Mouse (Mus musculus): ENCODE measurements around the gene Celsr2. TPM values are rescaled to one million over a fixed set of nuclear protein-coding genes. Genes with fewer than 3 reads are reported as not detected.
A peak's percentile ranks its signal among the peaks of the same experiment; 100 is the strongest.

Gene Celsr2
- polyA plus RNA-seq, 1 experiment from 2014 or later: 49.1 TPM

DNA sequence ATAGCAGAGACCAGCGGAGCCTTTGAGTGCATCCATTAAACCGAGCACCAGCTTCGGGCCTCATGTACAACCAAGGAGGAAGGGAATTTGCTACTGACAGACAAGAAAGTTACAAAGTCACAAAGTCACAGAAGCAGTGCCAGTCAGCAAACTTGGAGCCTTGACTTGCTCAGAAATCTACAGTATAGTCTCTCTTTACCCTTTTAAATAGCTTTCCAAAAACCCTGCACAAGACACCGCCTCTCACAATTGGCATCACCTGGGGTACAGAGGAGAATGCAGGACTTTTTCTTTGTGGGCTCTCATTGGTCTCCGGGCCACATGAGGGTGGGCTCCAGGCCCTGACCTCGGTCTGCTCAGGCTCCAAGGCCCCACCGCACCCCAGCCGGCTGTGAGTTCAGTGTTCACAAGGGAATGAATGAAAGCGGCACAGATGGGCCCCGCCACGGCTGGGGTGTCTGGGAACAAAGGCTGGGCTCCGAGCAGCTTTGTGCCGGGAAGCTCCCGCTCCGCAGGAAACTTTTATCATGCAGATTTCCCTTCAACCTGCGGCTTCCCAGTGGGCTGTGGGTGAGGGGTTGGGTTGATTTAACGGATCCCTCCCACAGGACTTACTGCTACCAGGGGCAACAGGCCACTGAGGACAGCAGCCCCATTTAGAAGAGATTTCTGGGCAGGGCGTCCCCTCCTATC lies 18.0 kb upstream of the Celsr2 start:
- ATAC-seq (replicated peaks): peak; percentile 83
- WGBS: 7% methylated on average over 18 of the region's 18 CpGs
- Histone ChIP-seq H3K4me2 (replicated peaks) (peak overlapping the region; percentile 19), H3K9ac (replicated peaks) (peak overlapping the region; percentile 30), H3K27ac (replicated peaks) (peak overlapping the region; percentile 90), H3K4me3 (no peak overlapping the region), H3K27me3 (no peaks in the 10 kb centered on the region), H3K4me1 (peaks cover 36% of the 10 kb centered on the region), H3K36me3 (peaks cover 52% of the 10 kb centered on the region), H3K9me3 (no peaks in the 10 kb centered on the region)

- Histone ChIP-seq H3K4me3 (no peak overlapping the region), H3K9me3 (no peaks in the 10 kb centered on the region), H3K4me2 (replicated peaks) (0 out of 2 replicates have a peak overlapping the region, but pooled peaks have one; percentile 19), H3K9ac (replicated peaks) (peak overlapping the region; percentile 30), H3K4me1 (peaks cover 36% of the 10 kb centered on the region), H3K36me3 (peaks cover 59% of the 10 kb centered on the region), H3K27me3 (no peaks in the 10 kb centered on the region), H3K27ac (replicated peaks) (peak overlapping the region; percentile 90)
- peak; percentile 79 for ATAC-seq (replicated peaks)
- 6% methylated on average over 13 of the region's 13 CpGs for WGBS
Measured at GRCm38 (mm10) chr3:108432542-108433187, 17.3 kb upstream of the Celsr2 start.

DNA sequence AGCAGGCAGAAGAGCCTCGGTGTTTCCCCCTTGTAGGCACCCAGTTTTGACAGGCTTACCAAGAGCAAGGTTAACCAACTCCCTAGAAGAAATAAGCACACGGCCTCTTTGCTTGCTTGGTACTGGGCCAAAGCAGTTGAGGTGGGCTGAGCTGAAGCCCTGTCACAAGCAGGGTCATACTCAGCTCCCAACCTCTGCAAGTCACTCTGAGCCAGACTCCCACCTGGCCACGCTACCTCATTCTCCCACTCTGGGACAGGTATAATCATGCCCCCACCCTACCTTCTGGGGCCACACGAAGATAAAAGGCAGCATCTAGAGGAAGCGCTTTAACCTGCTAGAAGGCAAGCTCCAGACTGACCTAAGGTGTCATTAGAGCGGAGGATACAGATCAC lies 10.3 kb upstream of the Celsr2 start:
- no peak overlapping the region; the same call in 1 of the 2 replicates for H3K9ac ChIP-seq (replicated peaks)
- ATAC-seq (replicated peaks): 0 out of 2 replicates have a peak, but pooled peaks have one; percentile 3
- no peaks in the 10 kb centered on the region for H3K9me3 ChIP-seq
- peak overlapping the region; percentile 80 for H3K27ac ChIP-seq (replicated peaks)
- WGBS: 70% methylated on average over 6 of the region's 6 CpGs
- no peaks in the 10 kb centered on the region for H3K27me3 ChIP-seq
- peaks cover 32% of the 10 kb centered on the region for H3K4me1 ChIP-seq
- no peak overlapping the region for H3K4me2 ChIP-seq (replicated peaks)
- peaks cover 48% of the 10 kb centered on the region for H3K36me3 ChIP-seq
- H3K4me3 ChIP-seq: no peak overlapping the region

DNA sequence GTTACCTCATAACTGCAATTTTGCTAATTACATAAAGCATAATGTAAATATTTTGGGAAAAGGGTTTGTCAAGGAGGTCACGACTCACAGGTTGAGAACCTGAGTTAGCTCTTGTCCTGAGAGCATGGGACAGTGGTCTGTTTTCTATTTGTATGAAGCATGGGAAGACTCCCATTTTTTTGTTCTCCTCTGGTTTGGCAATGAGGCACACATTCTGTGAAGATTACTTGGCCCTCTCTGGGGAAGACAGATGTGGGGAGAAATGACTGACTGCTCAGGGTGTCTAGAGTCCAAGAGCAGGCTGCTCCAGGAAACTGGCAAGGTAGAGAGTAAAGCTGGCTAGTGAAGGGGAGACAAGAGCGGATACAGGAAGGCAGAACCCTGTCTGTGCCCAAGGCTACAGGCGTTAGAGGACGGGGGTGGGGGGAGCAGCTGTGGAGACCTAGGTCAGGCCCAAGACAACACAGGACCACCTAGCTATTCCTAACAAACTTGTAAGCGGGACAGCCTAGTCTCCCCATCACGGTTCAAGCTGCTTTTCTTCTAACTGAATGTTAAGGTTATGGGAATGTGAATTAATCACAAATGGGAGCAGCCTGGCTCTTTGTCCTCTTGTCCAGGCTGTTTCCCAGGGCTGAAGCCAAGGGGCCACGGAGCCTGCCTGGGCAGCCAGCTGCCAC lies 9.7 kb upstream of the Celsr2 start:
- Histone ChIP-seq H3K36me3 (peaks cover 46% of the 10 kb centered on the region), H3K4me3 (no peak overlapping the region), H3K4me1 (peaks cover 32% of the 10 kb centered on the region), H3K27me3 (no peaks in the 10 kb centered on the region), H3K9me3 (no peaks in the 10 kb centered on the region), H3K9ac (replicated peaks) (no peak overlapping the region; the same call in 1 of the 2 replicates), H3K27ac (replicated peaks) (peak overlapping the region; percentile 80), H3K4me2 (replicated peaks) (no peak overlapping the region)
- ATAC-seq (replicated peaks): no peak
- WGBS: 49% methylated on average over 7 of the region's 7 CpGs

DNA sequence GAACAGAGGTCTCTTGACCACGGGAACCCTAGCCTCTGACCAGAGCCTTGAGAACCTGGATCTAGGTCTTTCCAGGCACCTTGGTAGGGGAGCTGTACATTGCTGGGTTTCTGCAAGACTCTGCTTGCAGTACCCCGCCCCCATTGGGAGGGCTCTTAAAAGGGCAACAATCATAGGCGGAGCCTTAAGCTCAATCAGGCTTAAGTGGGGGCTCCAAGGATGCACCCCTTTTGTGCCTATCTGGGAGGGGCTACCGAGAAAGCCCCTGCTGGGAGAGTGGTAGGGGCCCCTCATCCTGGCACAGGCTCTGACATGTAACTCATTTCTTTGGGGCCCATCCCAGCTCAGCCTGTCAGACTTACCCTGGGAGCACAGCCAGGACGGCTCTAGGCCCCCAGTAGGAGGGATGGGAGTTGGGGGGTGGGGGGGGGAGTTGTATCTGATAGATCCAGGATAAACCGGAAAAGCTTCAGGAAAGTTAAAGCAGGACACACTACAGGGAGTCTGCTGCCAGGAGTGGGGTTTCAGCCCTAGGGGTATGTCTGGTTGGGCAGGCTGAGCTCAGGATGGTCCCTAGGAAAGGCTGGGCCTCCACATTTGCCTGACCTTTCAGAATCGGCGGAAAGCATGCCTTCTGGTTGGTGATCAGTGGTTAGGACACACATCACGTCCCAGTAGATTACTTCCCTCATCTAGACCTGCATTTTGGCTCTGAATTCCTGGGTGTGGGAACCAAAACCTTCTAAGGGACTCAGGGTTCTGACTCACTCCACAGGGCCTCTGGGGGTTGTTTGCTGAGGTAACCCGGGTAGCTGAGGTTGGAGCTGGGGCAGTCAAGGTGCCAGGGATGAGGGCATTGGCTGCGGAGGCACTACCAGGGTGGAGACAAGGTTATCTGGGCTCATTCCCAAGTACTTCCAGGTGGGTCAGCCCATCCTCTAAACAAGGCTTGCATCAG lies 8.8 kb upstream of the Celsr2 start:
- Histone ChIP-seq H3K27ac (replicated peaks) (peak overlapping the region; percentile 80), H3K9ac (replicated peaks) (peak overlapping the region; percentile 41), H3K4me2 (replicated peaks) (peak overlapping the region; percentile 48), H3K27me3 (no peaks in the 10 kb centered on the region), H3K4me1 (peaks cover 32% of the 10 kb centered on the region), H3K36me3 (peaks cover 37% of the 10 kb centered on the region), H3K9me3 (no peaks in the 10 kb centered on the region), H3K4me3 (peak overlapping the region; percentile 31)
- whole genome bisulfite sequencing: 17% methylated on average over 11 of the region's 11 CpGs
- ATAC-seq (replicated peaks): peak; percentile 83

DNA sequence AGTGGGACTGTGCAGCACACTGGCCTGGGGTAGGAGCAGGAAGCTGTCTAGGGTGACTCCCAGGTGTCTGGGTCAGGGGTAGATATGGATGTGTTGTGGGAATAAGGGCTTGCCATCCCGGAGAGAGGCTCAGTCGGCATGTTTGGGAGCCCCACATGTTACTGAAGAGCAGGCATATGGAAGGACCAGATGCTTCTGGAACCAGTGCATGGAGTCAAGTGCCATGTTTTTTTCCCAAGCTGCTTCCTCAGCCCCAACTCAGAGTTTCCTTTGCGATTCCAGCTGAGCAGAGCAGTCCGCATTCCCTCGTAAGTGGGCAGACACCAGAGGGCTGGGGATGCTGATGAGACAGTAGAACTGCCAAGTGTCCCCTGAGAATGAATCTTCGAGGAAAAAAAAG lies 7.7 kb upstream of the Celsr2 start:
- 30% methylated on average over 6 of the region's 6 CpGs for WGBS
- no peak overlapping the region for H3K9ac ChIP-seq (replicated peaks)
- ATAC-seq (replicated peaks): peak; percentile 23
- no peaks in the 10 kb centered on the region for H3K9me3 ChIP-seq
- H3K4me3 ChIP-seq: no peak overlapping the region
- H3K4me2 ChIP-seq (replicated peaks): peak overlapping the region; percentile 48
- no peaks in the 10 kb centered on the region for H3K27me3 ChIP-seq
- peaks cover 32% of the 10 kb centered on the region for H3K4me1 ChIP-seq
- peak overlapping the region; percentile 80 for H3K27ac ChIP-seq (replicated peaks)
- H3K36me3 ChIP-seq: peaks cover 26% of the 10 kb centered on the region

GRCm38 (mm10) chr3:108415831-108416223 lies 475 bp upstream of the Celsr2 start:
- under 1% methylated on average over 47 of the region's 48 CpGs for WGBS
- H3K4me1 ChIP-seq: peaks cover 36% of the 10 kb centered on the region
- H3K27me3 ChIP-seq: no peaks in the 10 kb centered on the region
- H3K4me3 ChIP-seq: peak overlapping the region; percentile 92
- peak; percentile 89 for ATAC-seq (replicated peaks)
- H3K36me3 ChIP-seq: peaks cover 25% of the 10 kb centered on the region
- H3K27ac ChIP-seq (replicated peaks): peak overlapping the region; percentile 93
- peak overlapping the region; percentile 77 for H3K4me2 ChIP-seq (replicated peaks)
- H3K9ac ChIP-seq (replicated peaks): peak overlapping the region; percentile 94
- no peaks in the 10 kb centered on the region for H3K9me3 ChIP-seq

GRCm38 (mm10) chr3:108413634-108414360 lies 1.6 kb downstream of the Celsr2 start:
- Histone ChIP-seq H3K27ac (replicated peaks) (no peak overlapping the region), H3K4me1 (peaks cover 56% of the 10 kb centered on the region), H3K36me3 (peaks cover 25% of the 10 kb centered on the region), H3K27me3 (no peaks in the 10 kb centered on the region), H3K4me3 (no peak overlapping the region), H3K9ac (replicated peaks) (no peak overlapping the region), H3K4me2 (replicated peaks) (peak overlapping the region; percentile 77; the same call in 1 of the 2 replicates), H3K9me3 (no peaks in the 10 kb centered on the region)
- ATAC-seq (replicated peaks): no peak
- 98% methylated on average over 35 of the region's 35 CpGs for WGBS

DNA sequence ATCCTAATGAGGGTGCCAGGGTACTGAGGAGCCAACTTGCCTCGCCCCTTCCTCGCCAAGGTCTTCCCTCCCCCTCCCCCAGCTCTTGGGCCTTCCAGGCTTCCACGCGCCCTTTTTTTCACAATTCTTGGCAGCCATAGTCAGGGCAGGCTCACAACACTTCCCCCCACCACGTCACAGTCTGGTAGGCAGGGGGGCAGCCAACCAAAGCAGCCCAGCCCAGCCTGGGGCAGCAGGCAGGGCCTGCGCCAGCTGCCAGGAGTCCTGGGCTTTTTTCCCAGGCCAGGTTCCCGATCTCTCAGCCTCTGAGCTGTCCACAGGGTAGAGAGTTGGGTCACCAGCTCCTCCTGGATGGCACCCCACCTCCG lies 3.6 kb downstream of the Celsr2 start:
- Histone ChIP-seq H3K27ac (replicated peaks) (peak overlapping the region; percentile 96), H3K9ac (replicated peaks) (peak overlapping the region; percentile 67), H3K4me1 (peaks cover 67% of the 10 kb centered on the region), H3K9me3 (no peaks in the 10 kb centered on the region), H3K4me3 (peak overlapping the region; percentile 40), H3K4me2 (replicated peaks) (peak overlapping the region; percentile 76), H3K36me3 (peaks cover 32% of the 10 kb centered on the region), H3K27me3 (no peaks in the 10 kb centered on the region)
- ATAC-seq (replicated peaks): peak; percentile 61
- 18% methylated on average over 8 of the region's 8 CpGs for WGBS

GRCm38 (mm10) chr3:108411026-108411753 lies 4.2 kb downstream of the Celsr2 start:
- 11% methylated on average over 5 of the region's 5 CpGs for WGBS
- ATAC-seq (replicated peaks): peak; percentile 4; the same call in 1 of the 2 replicates
- H3K9ac ChIP-seq (replicated peaks): peak overlapping the region; percentile 67
- peaks cover 37% of the 10 kb centered on the region for H3K36me3 ChIP-seq
- peaks cover 72% of the 10 kb centered on the region for H3K4me1 ChIP-seq
- H3K4me3 ChIP-seq: peak overlapping the region; percentile 40
- peak overlapping the region; percentile 96 for H3K27ac ChIP-seq (replicated peaks)
- no peaks in the 10 kb centered on the region for H3K9me3 ChIP-seq
- H3K4me2 ChIP-seq (replicated peaks): peak overlapping the region; percentile 76
- H3K27me3 ChIP-seq: no peaks in the 10 kb centered on the region
